Mouse (Mus musculus) monocyte, adult 59 days (primary cell): ENCODE measurements around the gene Il33. TPM values are rescaled to one million over a fixed set of nuclear protein-coding genes. Genes with fewer than 3 reads are reported as not detected.

Experiments
- total RNA-seq, 2 experiments: library from RNA; stranded (reverse); gene quantifications; one replicate each; pipeline ENCODE4 v1.2.4; 2023

Il33 gene
- total RNA-seq = not detected

DNA sequence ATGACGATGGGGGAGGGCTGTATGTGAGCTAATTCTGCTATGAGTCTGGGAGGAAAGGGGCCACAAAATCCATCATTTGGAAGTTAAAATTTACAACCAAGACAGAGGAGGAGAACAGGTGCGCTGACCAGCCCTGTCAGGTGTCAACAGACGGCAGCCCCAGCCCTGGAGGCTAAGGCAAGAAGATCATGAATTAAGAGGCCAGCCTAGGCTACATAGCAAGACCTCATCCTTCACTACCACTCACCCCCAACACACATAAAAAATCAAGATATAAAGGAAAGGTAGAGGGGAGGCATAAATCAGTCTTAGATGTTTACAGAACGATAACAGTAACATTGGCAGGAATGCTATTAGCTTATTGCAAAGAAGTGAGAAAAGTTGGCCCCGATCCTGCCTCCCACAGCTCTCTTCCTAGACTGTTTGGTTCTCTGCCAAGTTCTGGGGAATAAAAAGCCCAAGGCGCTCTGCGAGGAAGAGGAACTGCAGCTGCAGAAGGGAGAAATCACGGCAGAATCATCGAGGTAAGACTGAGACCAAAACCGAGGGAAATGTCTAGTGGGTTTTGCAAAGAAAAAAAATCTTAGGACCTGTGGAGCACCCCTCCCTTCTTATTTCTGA, at the start of gene Il33:
Gene Il33 (plus strand): TSS at position 477 of the 621 bp plus-strand sequence.

GRCm38 (mm10) chr19:30003621-30004020, 78.7 kb downstream of the Il33 start, which contains the start of gene Trpd52l3:
TSS of gene Trpd52l3 (plus strand) at chr19:30003790.

Other genes with a start within 250 kb of the Il33 start
- not detected for gene Mlana, start 227.3 kb upstream of the Il33 start, total RNA-seq
- gene 9930021J03Rik, start 119.1 kb upstream of the Il33 start, total RNA-seq = 10 to 100 TPM; 19.3 to 23.5 TPM
- gene Ranbp6, start 112.1 kb upstream of the Il33 start, total RNA-seq = 10 to 100 TPM in 1 of 2 experiments, 1 to 10 TPM in 1; 9.8 to 11.4 TPM
- gene Trpd52l3, start 78.7 kb downstream of the Il33 start, total RNA-seq = not detected
- 10 to 100 TPM; 63.3 to 66.2 TPM for gene Uhrf2, start 105.4 kb downstream of the Il33 start, total RNA-seq